Mouse (Mus musculus) forebrain, embryonic 16.5 days (tissue): Measurements from ENCODE around the gene Trappc10. TPM values are rescaled to one million over a fixed set of nuclear protein-coding genes. Genes with fewer than 3 reads are reported as not detected.

Experiments used
- ATAC-seq: fragments of 200-750 bp; cut with Nextera tagmentation; 2 replicates; pipeline ENCODE4 v1.8.0; 2017; ENCODE audit warnings: mild to moderate bottlenecking, moderate library complexity
- H3K27ac ChIP-seq: fragments of 300-500 bp; sonication (generic); 2 replicates; pipeline ENCODE4 v1.5.1; 2014; ENCODE audit warnings: low read length, control low read depth
- H3K27me3 ChIP-seq: fragments of 300-500 bp; sonication (generic); replicated peaks from 2 replicates; pipeline ENCODE4 v1.6.1; 2014; ENCODE audit warnings: low read length; ENCODE audit not compliant: control insufficient read depth, insufficient read depth
- H3K36me3 ChIP-seq: fragments of 300-500 bp; sonication (generic); 2 replicates; pipeline ENCODE4 v1.6.1; 2014; ENCODE audit not compliant: control insufficient read depth, insufficient read depth
- H3K4me1 ChIP-seq: fragments of 300-500 bp; sonication (generic); replicated peaks from 2 replicates; pipeline ENCODE4 v1.6.1; 2014; ENCODE audit warnings: low read length; ENCODE audit not compliant: control insufficient read depth, insufficient read depth
- H3K4me2 ChIP-seq: fragments of 300-500 bp; sonication (generic); 2 replicates; pipeline ENCODE4 v1.6.1; 2014; ENCODE audit warnings: mild to moderate bottlenecking, low read length, control low read depth
- H3K4me3 ChIP-seq: fragments of 300-500 bp; sonication (generic); replicated peaks from 2 replicates; pipeline ENCODE4 v1.5.1; 2014; ENCODE audit warnings: mild to moderate bottlenecking, low read length, control low read depth
- H3K9ac ChIP-seq: fragments of 300-500 bp; sonication (generic); replicated peaks from 2 replicates; pipeline ENCODE4 v1.6.1; 2014; ENCODE audit warnings: low read depth, low read length, control low read depth
- H3K9me3 ChIP-seq: fragments of 300-500 bp; sonication (generic); 2 replicates; pipeline ENCODE4 v1.6.1; 2016; ENCODE audit warnings: low read length; ENCODE audit not compliant: control insufficient read depth
- WGBS: fragments of 180-500 bp; shearing (Covaris S2); extraction: QIAGEN DNeasy Blood & Tissue Kit; methylation state at CpG from one replicate; pipeline ENCODE4 v1.1.7; 2014; 5-methylcytosine and 5-hydroxymethylcytosine counted together
- polyA plus RNA-seq: library from polyadenylated mRNA; unstranded; fragments of >200 nt; fragmentation: Nextera tagmentation; extraction: Ambion mirVana; gene quantifications from 2 replicates; pipeline ENCODE4 v1.2.1, GENCODE M21; 2015

Trappc10 gene
- polyA plus RNA-seq, 1 experiment from 2014 or later = 22.8 TPM

DNA sequence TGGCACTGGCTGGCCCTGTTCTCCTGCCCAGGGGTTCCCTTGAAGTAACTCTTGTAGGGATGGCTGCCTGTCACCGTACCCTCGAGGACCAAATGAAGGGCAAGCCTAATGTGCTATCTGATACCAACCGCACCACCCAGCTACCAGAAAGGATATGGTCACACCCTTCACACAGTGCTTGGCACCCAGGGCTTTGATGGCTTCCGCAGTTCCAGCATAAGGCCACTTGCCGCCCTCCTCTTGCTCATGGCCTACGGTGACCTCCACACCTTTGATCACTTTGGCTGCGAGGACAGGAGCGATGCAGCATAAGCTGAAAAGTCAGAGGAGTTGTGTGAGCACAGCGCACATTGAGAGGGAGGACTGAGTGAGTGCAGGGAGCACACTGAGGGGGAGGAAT is 81.2 kb downstream of the Trappc10 start:
- Histone ChIP-seq H3K9me3 (no peaks in the 10 kb centered on the region), H3K4me3 (no peak overlapping the region), H3K27me3 (no peaks in the 10 kb centered on the region), H3K27ac (no peak overlapping the region), H3K4me1 (peaks cover 16% of the 10 kb centered on the region), H3K36me3 (peaks cover 5% of the 10 kb centered on the region; the same call in 1 of the 2 replicates), H3K9ac (no peak overlapping the region), H3K4me2 (no peak overlapping the region)
- WGBS = 92% methylated on average over 9 of the region's 9 CpGs
- no peak for ATAC-seq

GRCm38 (mm10) chr10:78162646-78163045 is 81.8 kb downstream of the Trappc10 start:
- Histone ChIP-seq H3K36me3 (peaks cover 5% of the 10 kb centered on the region; the same call in 1 of the 2 replicates), H3K27ac (no peak overlapping the region), H3K4me1 (peaks cover 13% of the 10 kb centered on the region), H3K9me3 (no peaks in the 10 kb centered on the region), H3K4me2 (no peak overlapping the region), H3K4me3 (no peak overlapping the region), H3K9ac (no peak overlapping the region), H3K27me3 (no peaks in the 10 kb centered on the region)
- ATAC-seq = no peak
- WGBS = 97% methylated on average over 12 of the region's 12 CpGs

DNA sequence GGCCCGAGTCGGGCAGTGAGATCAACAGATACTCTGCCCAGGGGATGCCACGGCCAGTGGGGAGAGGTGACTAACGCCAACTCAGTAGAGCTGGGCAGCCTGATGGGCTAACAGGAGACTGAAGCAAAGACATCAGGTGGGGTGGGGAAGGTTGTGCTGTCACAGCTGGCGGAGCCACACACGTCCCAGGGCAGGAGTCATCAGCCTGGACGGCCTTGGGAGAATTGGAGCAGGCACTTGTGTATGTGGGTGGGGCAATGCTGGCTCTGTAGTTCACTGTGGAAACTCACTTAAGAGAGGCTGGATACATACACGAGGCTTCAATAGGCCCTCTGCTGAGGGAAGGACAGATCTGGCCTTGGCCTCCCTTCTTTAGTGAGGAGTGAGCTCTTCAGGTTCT is 83.3 kb downstream of the Trappc10 start:
- 88% methylated on average over 8 of the region's 8 CpGs for WGBS

GRCm38 (mm10) chr10:78160369-78161095 is 83.9 kb downstream of the Trappc10 start:
- Histone ChIP-seq H3K27me3 (no peaks in the 10 kb centered on the region), H3K27ac (no peak overlapping the region), H3K4me3 (no peak overlapping the region), H3K9ac (no peak overlapping the region), H3K36me3 (no peaks in the 10 kb centered on the region), H3K9me3 (no peaks in the 10 kb centered on the region), H3K4me2 (no peak overlapping the region), H3K4me1 (peaks cover 9% of the 10 kb centered on the region)
- WGBS = 91% methylated on average over 16 of the region's 16 CpGs
- no peak for ATAC-seq

More for the DNA sequence above, 83.3 kb downstream of the Trappc10 start:
- H3K4me2 ChIP-seq = no peak overlapping the region
- no peaks in the 10 kb centered on the region for H3K36me3 ChIP-seq
- no peaks in the 10 kb centered on the region for H3K27me3 ChIP-seq
- no peak overlapping the region for H3K27ac ChIP-seq
- no peak for ATAC-seq
- no peak overlapping the region for H3K4me3 ChIP-seq
- peaks cover 9% of the 10 kb centered on the region for H3K4me1 ChIP-seq
- H3K9me3 ChIP-seq = no peaks in the 10 kb centered on the region
- H3K9ac ChIP-seq = no peak overlapping the region

GRCm38 (mm10) chr10:78159906-78160305 is 84.5 kb downstream of the Trappc10 start:
- no peak overlapping the region for H3K4me3 ChIP-seq
- peaks cover 9% of the 10 kb centered on the region for H3K4me1 ChIP-seq
- peak; percentile 69 for ATAC-seq
- 2% methylated on average over 7 of the region's 7 CpGs for WGBS
- peak overlapping the region; percentile 40 for H3K4me2 ChIP-seq
- no peaks in the 10 kb centered on the region for H3K27me3 ChIP-seq
- no peak overlapping the region for H3K27ac ChIP-seq
- no peak overlapping the region for H3K9ac ChIP-seq
- H3K36me3 ChIP-seq = no peaks in the 10 kb centered on the region
- no peaks in the 10 kb centered on the region for H3K9me3 ChIP-seq

DNA sequence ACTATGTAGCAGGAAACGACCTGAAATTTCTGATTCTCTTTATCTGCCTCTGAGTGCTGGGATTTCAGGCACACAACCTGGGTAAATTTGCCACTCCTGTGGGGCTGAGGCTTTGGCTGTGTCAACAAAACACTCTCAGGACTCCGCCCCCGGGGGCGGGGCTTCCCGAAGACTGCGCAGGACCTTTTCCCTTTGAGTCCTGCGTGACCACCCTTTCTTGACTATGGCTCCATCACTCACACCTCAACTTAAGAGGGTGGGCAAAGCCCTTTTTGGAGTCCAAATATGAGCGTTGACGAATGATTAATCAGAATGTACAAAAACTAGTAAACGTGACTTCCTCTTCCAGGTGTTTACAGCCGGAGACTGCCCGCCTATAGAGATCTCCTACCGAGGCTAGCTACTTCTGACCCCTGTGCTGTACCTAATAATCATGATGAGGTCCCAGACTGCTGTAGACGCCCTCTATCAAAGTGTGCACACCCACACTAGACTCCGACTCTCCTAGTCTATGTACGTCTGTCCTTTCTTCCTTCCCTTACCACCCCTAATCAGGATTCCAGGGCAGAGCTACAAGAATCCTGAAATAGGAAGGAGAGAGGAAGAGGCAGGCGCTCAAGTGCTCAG is 85.1 kb downstream of the Trappc10 start:
- Histone ChIP-seq H3K4me2 (peak overlapping the region; percentile 40), H3K27ac (no peak overlapping the region), H3K9ac (no peak overlapping the region), H3K4me1 (peaks cover 9% of the 10 kb centered on the region), H3K36me3 (no peaks in the 10 kb centered on the region), H3K9me3 (no peaks in the 10 kb centered on the region), H3K4me3 (peak overlapping the region; percentile 12; the same call in 1 of the 2 replicates), H3K27me3 (no peaks in the 10 kb centered on the region)
- ATAC-seq = peak; percentile 18; the same call in 1 of the 2 replicates
- WGBS = 14% methylated on average over 17 of the region's 17 CpGs

- H3K9me3 ChIP-seq = no peaks in the 10 kb centered on the region
- ATAC-seq = no peak
- 74% methylated on average over 15 of the region's 15 CpGs for WGBS
Observed at GRCm38 (mm10) chr10:78158041-78158440, 86.4 kb downstream of the Trappc10 start.

DNA sequence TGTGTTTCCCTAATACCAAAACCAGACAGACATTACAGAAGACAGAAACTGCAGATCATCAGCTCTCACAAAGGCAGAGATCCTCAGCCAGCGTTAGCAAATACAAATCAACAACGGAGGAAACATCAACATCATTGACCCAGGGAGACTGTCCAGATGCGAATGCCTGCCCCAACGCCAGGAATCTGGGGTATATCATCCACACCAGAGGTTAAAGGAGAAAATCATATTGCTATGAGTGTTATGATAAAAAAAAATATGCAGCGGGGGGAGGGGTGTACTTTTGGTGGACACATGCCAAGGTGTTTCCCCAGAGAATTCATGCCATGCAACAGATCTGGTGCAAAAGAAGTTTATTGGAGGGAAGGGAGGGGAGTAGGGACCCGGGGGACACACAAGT is 87.5 kb downstream of the Trappc10 start:
- Histone ChIP-seq H3K36me3 (no peaks in the 10 kb centered on the region), H3K9me3 (no peaks in the 10 kb centered on the region), H3K4me2 (no peak overlapping the region), H3K9ac (no peak overlapping the region), H3K4me1 (peaks cover 9% of the 10 kb centered on the region), H3K27me3 (no peaks in the 10 kb centered on the region), H3K27ac (no peak overlapping the region), H3K4me3 (no peak overlapping the region)
- ATAC-seq = no peak
- 80% methylated on average over 6 of the region's 6 CpGs for WGBS

More at GRCm38 (mm10) chr10:78158041-78158440, 86.4 kb downstream of the Trappc10 start:
- H3K36me3 ChIP-seq = no peaks in the 10 kb centered on the region
- H3K4me1 ChIP-seq = peaks cover 9% of the 10 kb centered on the region
- H3K4me2 ChIP-seq = no peak overlapping the region
- H3K27me3 ChIP-seq = no peaks in the 10 kb centered on the region
- no peak overlapping the region for H3K27ac ChIP-seq
- no peak overlapping the region for H3K9ac ChIP-seq
- H3K4me3 ChIP-seq = no peak overlapping the region

GRCm38 (mm10) chr10:78148834-78149766 is 95.3 kb downstream of the Trappc10 start:
- Histone ChIP-seq H3K9ac (no peak overlapping the region), H3K9me3 (no peaks in the 10 kb centered on the region), H3K4me2 (no peak overlapping the region), H3K4me3 (no peak overlapping the region), H3K36me3 (no peaks in the 10 kb centered on the region), H3K27ac (no peak overlapping the region), H3K4me1 (no peaks in the 10 kb centered on the region), H3K27me3 (no peaks in the 10 kb centered on the region)
- WGBS = 65% methylated on average over 10 of the region's 10 CpGs
- ATAC-seq = no peak
